Mouse (Mus musculus): ENCODE results near the gene Arl15. TPM values are rescaled to one million over a fixed set of nuclear protein-coding genes. Genes with fewer than 3 reads are reported as not detected.

The Arl15 gene
- polyA plus RNA-seq, 1 experiment from 2014 or later, result 12.9 TPM

DNA sequence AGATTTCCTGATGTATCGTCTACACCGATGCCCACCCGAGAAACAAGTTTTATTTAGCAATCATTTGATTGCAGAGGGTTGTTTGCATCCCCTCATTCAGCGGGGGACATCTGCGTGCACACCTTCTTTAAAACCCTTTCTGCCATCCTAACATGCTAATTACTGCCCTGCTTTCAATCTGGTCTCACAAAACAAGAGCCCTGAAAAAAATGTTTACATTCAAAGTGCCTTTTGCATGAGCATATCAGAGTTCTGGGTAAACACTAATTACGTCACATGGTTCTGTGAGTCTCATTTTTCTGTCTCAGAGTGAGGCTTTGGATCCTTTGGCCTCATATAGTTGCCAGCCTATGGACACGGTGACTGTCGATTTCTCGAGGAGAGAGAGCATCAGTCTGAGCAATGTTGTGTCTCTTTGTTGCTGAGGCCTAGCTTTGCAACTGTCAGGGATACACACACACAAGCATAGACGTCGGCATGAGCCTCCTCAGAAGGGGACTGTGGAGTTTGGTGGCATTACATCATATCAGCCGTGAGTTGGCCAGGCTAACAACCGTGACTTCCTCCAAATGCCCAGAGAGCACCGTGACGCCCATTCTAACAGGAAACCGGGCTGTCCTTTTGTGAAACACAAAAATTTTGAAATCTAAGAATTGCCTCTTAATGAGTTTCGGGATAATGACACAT is 283.4 kb downstream of the Arl15 start:
- WGBS, result 84% methylated on average over 17 of the region's 17 CpGs
- H3K4me1 ChIP-seq, result peaks cover 3% of the 10 kb centered on the region; the same call in 1 of the 2 replicates
- no peaks in the 10 kb centered on the region for H3K27me3 ChIP-seq (ENCODE audit: low read depth, poor library complexity, severe bottlenecking)
- no peak overlapping the region for H3K4me3 ChIP-seq
- H3K9me3 ChIP-seq (replicated peaks), result no peaks in the 10 kb centered on the region
- no peaks in the 10 kb centered on the region for H3K36me3 ChIP-seq
- DNase-seq (ENCODE audit: low spot score), result no peak
- H3K27ac ChIP-seq, result no peak overlapping the region

DNA sequence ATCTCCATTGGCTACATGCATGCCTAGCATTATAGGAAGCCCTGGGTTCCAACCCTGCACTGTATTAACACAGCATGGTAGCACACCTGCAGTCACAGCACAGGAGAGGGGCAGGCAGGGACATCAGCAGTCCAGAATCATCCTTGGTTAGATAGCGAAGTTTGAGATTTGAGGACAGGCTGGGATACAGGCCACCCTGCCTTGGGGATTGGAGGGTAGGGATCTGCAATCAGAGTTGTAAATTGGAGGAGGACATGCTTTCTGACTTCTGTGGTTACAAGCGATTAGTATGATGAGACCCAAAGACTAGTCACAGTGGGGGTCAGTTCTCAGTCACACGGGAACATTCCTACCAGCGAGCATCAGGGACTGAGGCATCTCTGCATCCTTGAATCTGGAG is 284.5 kb downstream of the Arl15 start:
- Histone ChIP-seq H3K27ac (no peak overlapping the region), H3K4me1 (peaks cover 3% of the 10 kb centered on the region; the same call in 1 of the 2 replicates), H3K36me3 (no peaks in the 10 kb centered on the region), H3K9me3 (replicated peaks) (no peaks in the 10 kb centered on the region), H3K4me3 (no peak overlapping the region), H3K27me3 (ENCODE audit: low read depth, poor library complexity, severe bottlenecking) (no peaks in the 10 kb centered on the region)
- DNase-seq (ENCODE audit: low spot score), result no peak
- 91% methylated on average over 4 of the region's 4 CpGs for WGBS

DNA sequence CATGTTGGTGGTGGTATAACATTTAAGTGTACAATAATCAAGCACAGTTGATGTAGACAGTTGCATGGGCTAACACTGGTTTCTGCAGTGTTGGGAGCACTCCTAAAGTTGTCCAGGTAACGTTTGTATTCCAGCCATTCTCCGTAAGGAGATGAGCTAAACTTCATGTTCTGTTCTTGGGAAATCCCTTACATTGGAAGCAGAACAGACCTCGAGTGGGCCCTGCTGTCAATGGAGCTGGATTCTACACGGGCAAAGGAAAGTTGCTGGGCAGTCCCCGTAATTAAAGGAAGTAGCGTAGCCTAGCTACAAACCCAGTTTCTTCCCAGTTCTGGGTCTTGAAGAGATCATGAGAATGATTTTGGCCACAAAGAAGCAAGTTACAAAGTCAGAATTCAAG is 285.4 kb downstream of the Arl15 start:
- no peak overlapping the region for H3K27ac ChIP-seq
- 92% methylated on average over 6 of the region's 6 CpGs for WGBS
- no peaks in the 10 kb centered on the region for H3K36me3 ChIP-seq
- peaks cover 8% of the 10 kb centered on the region; the same call in 1 of the 2 replicates for H3K4me1 ChIP-seq
- H3K27me3 ChIP-seq (ENCODE audit: low read depth, poor library complexity, severe bottlenecking), result no peaks in the 10 kb centered on the region
- no peak overlapping the region for H3K4me3 ChIP-seq
- no peaks in the 10 kb centered on the region for H3K9me3 ChIP-seq (replicated peaks)
- no peak for DNase-seq (ENCODE audit: low spot score)

DNA sequence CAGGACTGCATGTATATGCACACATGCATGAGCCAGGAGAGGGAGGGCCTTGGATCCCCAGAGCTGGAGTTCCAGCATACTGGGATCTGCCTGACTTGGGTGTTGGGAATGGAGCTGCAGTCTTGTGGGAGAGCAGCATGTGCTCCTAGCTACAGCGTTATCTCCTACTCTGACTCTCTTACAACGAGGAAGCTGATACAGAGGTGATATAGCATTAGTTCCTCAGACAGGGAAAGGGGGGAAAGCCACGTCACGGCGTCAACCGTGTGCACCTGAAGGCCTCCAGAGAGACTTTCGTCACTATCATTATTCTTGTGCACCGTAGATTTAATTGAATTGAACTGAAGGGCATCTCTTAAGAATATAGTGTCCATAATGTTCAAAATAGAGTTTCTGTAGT is 286.2 kb downstream of the Arl15 start:
- H3K4me3 ChIP-seq, result no peak overlapping the region
- peaks cover 11% of the 10 kb centered on the region; the same call in 1 of the 2 replicates for H3K4me1 ChIP-seq
- H3K36me3 ChIP-seq, result no peaks in the 10 kb centered on the region
- no peak overlapping the region for H3K27ac ChIP-seq
- H3K9me3 ChIP-seq (replicated peaks), result no peaks in the 10 kb centered on the region
- 93% methylated on average over 8 of the region's 8 CpGs for WGBS
- no peaks in the 10 kb centered on the region for H3K27me3 ChIP-seq (ENCODE audit: low read depth, poor library complexity, severe bottlenecking)
- DNase-seq (ENCODE audit: low spot score), result no peak

DNA sequence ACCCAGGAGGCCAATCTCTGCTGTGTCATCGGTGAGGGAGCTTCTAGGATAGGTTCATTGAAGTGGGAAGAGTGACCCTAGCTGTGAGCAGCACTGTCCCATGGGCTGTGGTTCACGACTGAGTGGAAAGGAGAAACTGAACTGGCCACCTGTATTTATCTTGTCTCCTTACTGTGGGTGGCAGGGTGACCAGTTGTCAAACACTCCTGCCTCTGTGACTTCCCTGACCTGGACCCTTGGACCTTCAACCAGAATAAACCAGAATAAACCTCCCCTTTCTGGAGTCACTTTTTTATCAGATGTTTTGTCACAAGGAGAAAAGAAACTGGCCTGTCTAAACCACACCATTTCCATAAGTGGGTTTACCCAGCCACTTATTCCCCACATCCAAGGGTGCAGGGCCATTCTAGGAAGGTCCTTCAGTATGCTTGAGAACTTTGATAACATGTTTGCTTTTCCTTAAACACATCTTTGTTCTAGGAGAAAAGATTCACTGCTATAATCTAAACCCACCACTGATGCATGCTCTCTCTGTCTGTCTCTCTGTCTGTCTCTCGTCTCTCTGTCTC is 289.3 kb downstream of the Arl15 start:
- H3K4me3 ChIP-seq, result no peak overlapping the region
- no peaks in the 10 kb centered on the region for H3K9me3 ChIP-seq (replicated peaks)
- no peaks in the 10 kb centered on the region for H3K27me3 ChIP-seq (ENCODE audit: low read depth, poor library complexity, severe bottlenecking)
- no peak overlapping the region for H3K27ac ChIP-seq
- 85% methylated on average over 3 of the region's 3 CpGs for WGBS
- H3K4me1 ChIP-seq, result peaks cover 8% of the 10 kb centered on the region; the same call in 1 of the 2 replicates
- DNase-seq (ENCODE audit: low spot score), result no peak
- no peaks in the 10 kb centered on the region for H3K36me3 ChIP-seq

DNA sequence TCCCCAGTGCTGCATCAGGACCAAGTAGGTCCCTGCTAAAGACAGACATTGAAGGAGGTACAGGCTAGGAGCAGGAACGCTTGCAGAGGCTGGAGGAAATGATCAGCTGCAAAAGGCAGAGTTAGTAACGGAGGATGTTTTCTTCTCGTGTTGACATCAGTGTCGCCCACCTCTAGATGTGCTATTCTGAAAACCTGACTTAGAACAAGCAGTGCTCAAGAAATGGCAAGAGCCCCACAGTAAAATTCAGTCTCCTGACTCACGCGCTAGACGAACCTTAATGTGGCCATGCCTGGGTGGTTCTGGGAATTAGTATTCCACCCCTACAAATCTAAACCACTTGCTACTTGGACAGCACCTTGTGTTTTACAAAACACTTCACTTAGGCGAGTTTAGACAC is 291.1 kb downstream of the Arl15 start:
- WGBS, result 88% methylated on average over 8 of the region's 8 CpGs
- Histone ChIP-seq H3K36me3 (no peaks in the 10 kb centered on the region), H3K9me3 (replicated peaks) (no peaks in the 10 kb centered on the region), H3K27ac (no peak overlapping the region), H3K4me1 (peaks cover 9% of the 10 kb centered on the region), H3K27me3 (ENCODE audit: low read depth, poor library complexity, severe bottlenecking) (no peaks in the 10 kb centered on the region), H3K4me3 (no peak overlapping the region)
- DNase-seq (ENCODE audit: low spot score), result no peak

DNA sequence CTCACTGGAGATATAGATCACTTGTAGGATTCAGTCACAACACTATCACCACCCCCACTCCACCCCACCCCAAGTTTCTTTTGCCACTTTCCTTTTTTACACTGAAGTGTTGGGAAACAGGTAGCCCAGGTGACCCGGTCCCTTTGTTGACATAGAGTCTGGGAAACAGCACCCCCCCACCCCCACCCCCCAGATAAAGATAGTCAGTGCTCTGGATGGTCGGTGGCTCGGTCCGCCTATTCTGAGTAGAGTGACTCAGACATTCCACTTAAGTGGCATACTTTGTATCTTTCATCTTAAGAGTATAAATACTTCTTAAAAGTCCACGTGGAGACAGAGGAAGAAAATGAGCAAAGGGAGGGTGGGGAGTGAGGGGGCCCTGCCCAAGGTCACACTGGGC is 292.0 kb downstream of the Arl15 start:
- WGBS, result 87% methylated on average over 5 of the region's 5 CpGs
- H3K4me1 ChIP-seq, result peaks cover 18% of the 10 kb centered on the region
- H3K27ac ChIP-seq, result no peak overlapping the region
- no peaks in the 10 kb centered on the region for H3K27me3 ChIP-seq (ENCODE audit: low read depth, poor library complexity, severe bottlenecking)
- no peaks in the 10 kb centered on the region for H3K9me3 ChIP-seq (replicated peaks)
- no peak for DNase-seq (ENCODE audit: low spot score)
- no peak overlapping the region for H3K4me3 ChIP-seq
- H3K36me3 ChIP-seq, result no peaks in the 10 kb centered on the region

DNA sequence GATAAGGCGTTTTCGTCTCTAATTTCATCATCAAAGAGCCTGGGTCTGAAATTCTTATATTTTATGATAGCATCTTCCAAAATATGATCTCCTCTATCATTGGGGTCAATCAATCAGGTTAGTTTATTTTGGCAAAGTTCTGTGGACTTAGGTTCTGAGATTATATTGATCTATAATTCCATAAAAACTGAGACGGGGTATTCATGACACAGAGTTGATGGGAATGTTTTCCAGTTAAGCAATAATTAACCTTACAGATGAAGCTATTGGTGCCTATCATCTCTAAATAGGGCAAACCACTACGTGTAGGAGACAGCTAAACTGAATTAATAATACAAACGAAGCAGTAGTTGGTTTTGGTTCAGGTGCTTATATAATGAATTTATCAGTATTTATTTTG is 292.5 kb downstream of the Arl15 start:
- Histone ChIP-seq H3K9me3 (replicated peaks) (no peaks in the 10 kb centered on the region), H3K36me3 (no peaks in the 10 kb centered on the region), H3K27me3 (ENCODE audit: low read depth, poor library complexity, severe bottlenecking) (no peaks in the 10 kb centered on the region), H3K4me3 (no peak overlapping the region), H3K27ac (no peak overlapping the region), H3K4me1 (peaks cover 23% of the 10 kb centered on the region)
- WGBS, result 94% methylated on average over 5 of the region's 5 CpGs
- no peak for DNase-seq (ENCODE audit: low spot score)

DNA sequence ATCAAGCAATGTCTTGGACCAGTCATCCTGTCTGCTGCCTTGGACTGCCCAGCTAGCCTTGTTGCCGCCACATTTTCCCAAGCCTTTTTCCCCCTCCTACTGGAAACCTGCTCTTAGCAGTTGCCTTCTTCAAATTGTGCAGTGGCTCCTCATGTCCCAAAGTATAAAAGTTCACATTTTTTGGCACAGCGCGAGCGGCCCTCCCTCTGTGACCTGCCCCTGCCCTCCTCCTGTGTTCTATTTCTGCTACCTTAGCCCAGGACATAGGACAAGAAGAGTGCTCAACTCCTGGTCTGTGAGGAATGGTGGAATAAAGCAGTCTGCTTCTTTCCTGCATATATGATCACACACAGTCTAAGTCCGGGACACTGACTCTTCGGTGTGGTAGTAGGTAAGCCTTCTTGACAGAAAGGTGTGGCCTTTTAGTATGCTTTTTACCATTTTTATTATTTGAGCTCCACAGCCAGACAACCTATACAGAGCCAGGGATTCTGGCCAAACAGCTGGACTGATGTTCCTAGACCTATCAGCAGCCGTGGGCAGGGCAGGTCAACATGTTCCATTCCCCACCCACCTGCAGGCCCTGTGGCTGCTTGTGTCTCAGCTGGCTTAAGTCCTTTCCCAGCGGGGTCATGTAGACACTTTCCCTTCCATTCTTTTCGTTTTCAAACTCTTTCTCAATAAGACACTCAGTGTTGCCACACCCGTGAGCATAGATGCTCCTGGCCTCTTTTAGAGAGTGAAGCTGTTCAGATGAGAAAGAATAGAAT is 293.6 kb downstream of the Arl15 start:
- no peaks in the 10 kb centered on the region for H3K9me3 ChIP-seq (replicated peaks)
- no peaks in the 10 kb centered on the region for H3K36me3 ChIP-seq
- no peaks in the 10 kb centered on the region for H3K27me3 ChIP-seq (ENCODE audit: low read depth, poor library complexity, severe bottlenecking)
- no peak overlapping the region for H3K27ac ChIP-seq
- no peak for DNase-seq (ENCODE audit: low spot score)
- H3K4me1 ChIP-seq, result peaks cover 33% of the 10 kb centered on the region
- no peak overlapping the region for H3K4me3 ChIP-seq
- 95% methylated on average over 10 of the region's 10 CpGs for WGBS

DNA sequence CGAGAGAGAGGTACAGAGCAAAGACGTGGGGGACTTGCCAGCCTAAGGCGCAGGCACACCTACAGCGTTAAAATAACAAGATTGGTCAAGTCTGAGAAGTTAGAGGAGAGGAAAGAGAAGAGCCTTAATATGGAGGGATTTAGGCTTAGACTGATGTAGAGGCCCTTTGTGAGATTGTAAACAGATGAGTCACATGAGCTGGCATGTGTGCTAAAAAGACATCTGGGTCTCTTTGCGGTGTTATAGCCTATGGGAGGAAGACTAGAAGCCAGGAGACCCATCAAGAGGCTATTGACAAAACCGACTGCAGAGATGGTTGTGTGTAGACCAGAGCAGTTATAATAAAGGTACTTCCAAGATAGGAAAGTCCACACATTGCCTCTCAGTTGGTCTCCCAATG is 296.5 kb downstream of the Arl15 start:
- no peak for DNase-seq (ENCODE audit: low spot score)
- no peaks in the 10 kb centered on the region for H3K9me3 ChIP-seq (replicated peaks)
- peaks cover 27% of the 10 kb centered on the region for H3K4me1 ChIP-seq
- H3K36me3 ChIP-seq, result no peaks in the 10 kb centered on the region
- H3K4me3 ChIP-seq, result no peak overlapping the region
- peak overlapping the region; percentile 27; the same call in 1 of the 2 replicates for H3K27ac ChIP-seq
- WGBS, result 93% methylated on average over 6 of the region's 6 CpGs
- H3K27me3 ChIP-seq (ENCODE audit: low read depth, poor library complexity, severe bottlenecking), result no peaks in the 10 kb centered on the region

DNA sequence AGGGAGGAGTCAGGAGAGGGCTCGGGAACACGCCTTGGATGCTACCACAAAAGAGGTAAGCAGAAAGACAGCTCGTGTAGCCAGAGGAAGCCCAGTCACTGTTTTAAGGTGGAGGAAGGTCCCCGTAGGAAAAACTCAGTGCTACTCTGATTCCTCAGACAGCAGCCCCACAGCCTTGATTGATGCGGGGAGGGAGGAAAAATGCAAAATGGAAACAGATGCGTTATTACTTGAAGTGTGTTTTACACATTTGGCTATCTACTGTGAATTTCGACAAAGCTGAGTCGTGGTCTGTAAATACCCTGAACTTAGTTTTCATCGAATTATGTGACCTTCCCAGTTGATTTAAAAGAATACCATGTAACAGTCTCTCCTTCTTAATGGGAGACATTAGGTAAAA is 296.9 kb downstream of the Arl15 start:
- no peaks in the 10 kb centered on the region for H3K27me3 ChIP-seq (ENCODE audit: low read depth, poor library complexity, severe bottlenecking)
- 47% methylated on average over 9 of the region's 9 CpGs for WGBS
- peak overlapping the region; percentile 27; the same call in 1 of the 2 replicates for H3K27ac ChIP-seq
- no peaks in the 10 kb centered on the region for H3K9me3 ChIP-seq (replicated peaks)
- peak; percentile 49 for DNase-seq (ENCODE audit: low spot score)
- peaks cover 27% of the 10 kb centered on the region for H3K4me1 ChIP-seq
- H3K36me3 ChIP-seq, result no peaks in the 10 kb centered on the region
- H3K4me3 ChIP-seq, result no peak overlapping the region

DNA sequence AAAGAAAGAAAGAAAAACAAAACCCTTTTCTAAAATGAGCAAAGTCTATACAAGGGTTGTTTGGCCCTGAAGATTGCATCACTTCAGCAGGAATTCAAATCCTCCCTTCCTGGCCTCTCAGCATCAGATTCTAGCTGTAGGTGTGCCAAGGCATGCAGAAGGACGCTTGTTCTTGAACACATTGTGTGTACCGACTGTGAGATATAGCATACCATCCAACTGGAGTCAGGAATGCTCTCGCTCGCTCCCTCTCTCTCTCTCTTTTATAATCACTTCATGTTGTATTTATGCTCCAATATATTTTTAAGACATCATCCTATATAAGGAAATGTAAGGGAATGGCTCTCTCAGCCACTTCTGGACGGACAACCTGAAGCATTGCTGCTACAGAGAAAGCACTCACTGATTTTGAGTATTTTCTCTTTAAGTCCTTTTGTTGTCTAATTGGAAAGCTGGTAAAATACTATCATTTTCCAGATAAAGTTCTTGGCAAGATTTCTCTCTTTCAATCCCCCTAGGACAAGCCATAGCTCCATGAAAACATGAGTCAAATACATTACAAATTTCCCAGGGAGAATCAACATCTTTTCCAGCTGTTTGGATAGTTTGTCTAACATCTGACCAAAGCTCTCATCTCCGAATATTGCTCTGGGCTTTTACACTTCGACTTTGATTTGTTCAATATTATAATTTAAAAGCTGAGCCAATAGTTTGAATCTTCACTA is 300.0 kb downstream of the Arl15 start:
- WGBS, result 93% methylated on average over 7 of the region's 7 CpGs
- Histone ChIP-seq H3K27me3 (ENCODE audit: low read depth, poor library complexity, severe bottlenecking) (no peaks in the 10 kb centered on the region), H3K9me3 (replicated peaks) (no peaks in the 10 kb centered on the region), H3K4me3 (no peak overlapping the region), H3K36me3 (no peaks in the 10 kb centered on the region), H3K4me1 (peaks cover 27% of the 10 kb centered on the region), H3K27ac (no peak overlapping the region)
- no peak for DNase-seq (ENCODE audit: low spot score)

DNA sequence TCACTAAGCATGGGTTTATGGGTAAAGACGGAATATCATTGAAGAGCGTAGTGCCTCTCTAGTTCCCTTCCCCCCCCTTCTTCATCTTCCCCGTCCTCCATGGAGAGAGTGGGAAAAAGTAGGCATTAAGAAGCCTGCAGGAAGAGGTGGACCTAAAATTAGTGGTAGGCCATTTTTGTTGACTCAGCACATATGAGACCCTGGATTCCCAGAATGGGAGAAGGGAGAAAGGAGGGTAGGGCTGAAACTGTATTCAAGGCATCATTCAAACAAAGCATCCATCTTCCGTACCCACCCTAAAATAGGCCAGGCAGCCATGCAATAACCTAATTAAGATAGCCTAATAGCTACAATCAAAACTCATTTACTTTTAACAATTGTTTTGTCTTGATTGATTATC is 301.1 kb downstream of the Arl15 start:
- H3K9me3 ChIP-seq (replicated peaks), result no peaks in the 10 kb centered on the region
- no peaks in the 10 kb centered on the region for H3K36me3 ChIP-seq
- no peak for DNase-seq (ENCODE audit: low spot score)
- no peak overlapping the region for H3K4me3 ChIP-seq
- no peaks in the 10 kb centered on the region for H3K27me3 ChIP-seq (ENCODE audit: low read depth, poor library complexity, severe bottlenecking)
- peaks cover 26% of the 10 kb centered on the region for H3K4me1 ChIP-seq
- WGBS, result 87% methylated on average over 4 of the region's 4 CpGs
- no peak overlapping the region for H3K27ac ChIP-seq
